Mouse (Mus musculus): ENCODE measurements around the gene Ap3d1. TPM values are rescaled to one million over a fixed set of nuclear protein-coding genes. Genes with fewer than 3 reads are reported as not detected.
A peak's percentile ranks its signal among the peaks of the same experiment; 100 is the strongest.

The Ap3d1 gene
- polyA plus RNA-seq, 1 experiment from 2014 or later = 85.1 TPM

GRCm38 (mm10) chr10:80741146-80741545 is 918 bp downstream of the Ap3d1 start:
- WGBS = 41% methylated on average over 5 of the region's 5 CpGs
- Histone ChIP-seq H3K27ac (ENCODE audit: low read depth, low read length) (no peak overlapping the region), H3K9me3 (ENCODE audit: control insufficient read depth, low read length) (no peaks in the 10 kb centered on the region), H3K36me3 (ENCODE audit: control insufficient read depth, insufficient read depth, low read length) (no peaks in the 10 kb centered on the region), H3K27me3 (ENCODE audit: control insufficient read depth, insufficient read depth, low read length) (no peaks in the 10 kb centered on the region), H3K4me3 (ENCODE audit: low read depth, low read length) (peak overlapping the region; percentile 99), H3K4me1 (replicated peaks; ENCODE audit: control insufficient read depth, insufficient read depth, low read length) (peaks cover 11% of the 10 kb centered on the region), H3K9ac (ENCODE audit: low read depth, low read length) (peak overlapping the region; percentile 96), H3K4me2 (replicated peaks; ENCODE audit: low read depth, low read length) (peak overlapping the region; percentile 95)
- ATAC-seq (ENCODE audit: low FRiP score) = no peak
- DNase-seq (ENCODE audit: low spot score) = peak; percentile 10

- Histone ChIP-seq H3K27ac (ENCODE audit: low read depth, low read length) (no peak overlapping the region), H3K27me3 (ENCODE audit: control insufficient read depth, insufficient read depth, low read length) (no peaks in the 10 kb centered on the region), H3K4me2 (replicated peaks; ENCODE audit: low read depth, low read length) (no peak overlapping the region), H3K4me3 (ENCODE audit: low read depth, low read length) (no peak overlapping the region), H3K9me3 (ENCODE audit: control insufficient read depth, low read length) (no peaks in the 10 kb centered on the region), H3K36me3 (ENCODE audit: control insufficient read depth, insufficient read depth, low read length) (no peaks in the 10 kb centered on the region), H3K9ac (ENCODE audit: low read depth, low read length) (no peak overlapping the region), H3K4me1 (replicated peaks; ENCODE audit: control insufficient read depth, insufficient read depth, low read length) (peaks cover 11% of the 10 kb centered on the region)
- DNase-seq (ENCODE audit: low spot score) = no peak
- WGBS = 79% methylated on average over 1 of the region's 1 CpGs
- no peak for ATAC-seq (ENCODE audit: low FRiP score)
These were observed 3.4 kb downstream of the Ap3d1 start for GRCm38 (mm10) chr10:80738657-80739056.

GRCm38 (mm10) chr10:80736731-80737130 is 5.3 kb downstream of the Ap3d1 start:
- Histone ChIP-seq H3K36me3 (ENCODE audit: control insufficient read depth, insufficient read depth, low read length) (peaks cover 4% of the 10 kb centered on the region; the same call in 1 of the 2 replicates), H3K9ac (ENCODE audit: low read depth, low read length) (no peak overlapping the region), H3K4me3 (ENCODE audit: low read depth, low read length) (no peak overlapping the region), H3K9me3 (ENCODE audit: control insufficient read depth, low read length) (no peaks in the 10 kb centered on the region), H3K27ac (ENCODE audit: low read depth, low read length) (no peak overlapping the region), H3K27me3 (ENCODE audit: control insufficient read depth, insufficient read depth, low read length) (no peaks in the 10 kb centered on the region), H3K4me1 (replicated peaks; ENCODE audit: control insufficient read depth, insufficient read depth, low read length) (peaks cover 11% of the 10 kb centered on the region), H3K4me2 (replicated peaks; ENCODE audit: low read depth, low read length) (no peak overlapping the region)
- DNase-seq (ENCODE audit: low spot score) (no peak), ATAC-seq (ENCODE audit: low FRiP score) (no peak)
- WGBS = 83% methylated on average over 5 of the region's 5 CpGs

- Histone ChIP-seq H3K9me3 (ENCODE audit: control insufficient read depth, low read length) (no peaks in the 10 kb centered on the region), H3K4me1 (replicated peaks; ENCODE audit: control insufficient read depth, insufficient read depth, low read length) (no peaks in the 10 kb centered on the region), H3K27me3 (ENCODE audit: control insufficient read depth, insufficient read depth, low read length) (no peaks in the 10 kb centered on the region), H3K4me2 (replicated peaks; ENCODE audit: low read depth, low read length) (no peak overlapping the region), H3K4me3 (ENCODE audit: low read depth, low read length) (no peak overlapping the region), H3K9ac (ENCODE audit: low read depth, low read length) (no peak overlapping the region), H3K27ac (ENCODE audit: low read depth, low read length) (no peak overlapping the region), H3K36me3 (ENCODE audit: control insufficient read depth, insufficient read depth, low read length) (peaks cover 14% of the 10 kb centered on the region)
- DNase-seq (ENCODE audit: low spot score) = no peak
- WGBS = 94% methylated on average over 6 of the region's 6 CpGs
- ATAC-seq (ENCODE audit: low FRiP score) = no peak
These were observed 9.4 kb downstream of the Ap3d1 start for GRCm38 (mm10) chr10:80732611-80733101.

GRCm38 (mm10) chr10:80727369-80728127 is 14.5 kb downstream of the Ap3d1 start:
- H3K36me3 ChIP-seq (ENCODE audit: control insufficient read depth, insufficient read depth, low read length) = peaks cover 34% of the 10 kb centered on the region
- no peak overlapping the region for H3K27ac ChIP-seq (ENCODE audit: low read depth, low read length)
- no peaks in the 10 kb centered on the region for H3K27me3 ChIP-seq (ENCODE audit: control insufficient read depth, insufficient read depth, low read length)
- no peak overlapping the region for H3K9ac ChIP-seq (ENCODE audit: low read depth, low read length)
- ATAC-seq (ENCODE audit: low FRiP score) (no peak), DNase-seq (ENCODE audit: low spot score) (no peak)
- no peak overlapping the region for H3K4me3 ChIP-seq (ENCODE audit: low read depth, low read length)
- H3K9me3 ChIP-seq (ENCODE audit: control insufficient read depth, low read length) = no peaks in the 10 kb centered on the region
- no peaks in the 10 kb centered on the region for H3K4me1 ChIP-seq (replicated peaks; ENCODE audit: control insufficient read depth, insufficient read depth, low read length)
- no peak overlapping the region for H3K4me2 ChIP-seq (replicated peaks; ENCODE audit: low read depth, low read length)
- WGBS = 89% methylated on average over 5 of the region's 5 CpGs

GRCm38 (mm10) chr10:80717281-80717680 is 24.8 kb downstream of the Ap3d1 start:
- no peak overlapping the region for H3K27ac ChIP-seq (ENCODE audit: low read depth, low read length)
- no peaks in the 10 kb centered on the region for H3K9me3 ChIP-seq (ENCODE audit: control insufficient read depth, low read length)
- no peak for ATAC-seq (ENCODE audit: low FRiP score)
- WGBS = 93% methylated on average over 1 of the region's 1 CpGs
- H3K9ac ChIP-seq (ENCODE audit: low read depth, low read length) = no peak overlapping the region
- H3K4me3 ChIP-seq (ENCODE audit: low read depth, low read length) = no peak overlapping the region
- no peak overlapping the region for H3K4me2 ChIP-seq (replicated peaks; ENCODE audit: low read depth, low read length)
- DNase-seq (ENCODE audit: low spot score) = no peak
- no peaks in the 10 kb centered on the region for H3K4me1 ChIP-seq (replicated peaks; ENCODE audit: control insufficient read depth, insufficient read depth, low read length)
- peaks cover 43% of the 10 kb centered on the region for H3K36me3 ChIP-seq (ENCODE audit: control insufficient read depth, insufficient read depth, low read length)
- no peaks in the 10 kb centered on the region for H3K27me3 ChIP-seq (ENCODE audit: control insufficient read depth, insufficient read depth, low read length)

GRCm38 (mm10) chr10:80710834-80711233 is 31.2 kb downstream of the Ap3d1 start:
- Histone ChIP-seq H3K4me3 (ENCODE audit: low read depth, low read length) (no peak overlapping the region), H3K36me3 (ENCODE audit: control insufficient read depth, insufficient read depth, low read length) (peaks cover 24% of the 10 kb centered on the region), H3K4me1 (replicated peaks; ENCODE audit: control insufficient read depth, insufficient read depth, low read length) (no peaks in the 10 kb centered on the region), H3K27ac (ENCODE audit: low read depth, low read length) (no peak overlapping the region), H3K27me3 (ENCODE audit: control insufficient read depth, insufficient read depth, low read length) (no peaks in the 10 kb centered on the region), H3K4me2 (replicated peaks; ENCODE audit: low read depth, low read length) (no peak overlapping the region), H3K9ac (ENCODE audit: low read depth, low read length) (no peak overlapping the region), H3K9me3 (ENCODE audit: control insufficient read depth, low read length) (no peaks in the 10 kb centered on the region)
- 87% methylated on average over 3 of the region's 3 CpGs for WGBS
- DNase-seq (ENCODE audit: low spot score) (no peak), ATAC-seq (ENCODE audit: low FRiP score) (no peak)

GRCm38 (mm10) chr10:80705479-80705878 is 36.6 kb downstream of the Ap3d1 start:
- Histone ChIP-seq H3K9me3 (ENCODE audit: control insufficient read depth, low read length) (no peaks in the 10 kb centered on the region), H3K27ac (ENCODE audit: low read depth, low read length) (no peak overlapping the region), H3K4me2 (replicated peaks; ENCODE audit: low read depth, low read length) (no peak overlapping the region), H3K9ac (ENCODE audit: low read depth, low read length) (no peak overlapping the region), H3K4me3 (ENCODE audit: low read depth, low read length) (no peak overlapping the region), H3K36me3 (ENCODE audit: control insufficient read depth, insufficient read depth, low read length) (peaks cover 9% of the 10 kb centered on the region), H3K27me3 (ENCODE audit: control insufficient read depth, insufficient read depth, low read length) (no peaks in the 10 kb centered on the region), H3K4me1 (replicated peaks; ENCODE audit: control insufficient read depth, insufficient read depth, low read length) (peaks cover 5% of the 10 kb centered on the region)
- ATAC-seq (ENCODE audit: low FRiP score) = no peak
- DNase-seq (ENCODE audit: low spot score) = no peak
- WGBS = 89% methylated on average over 3 of the region's 3 CpGs

GRCm38 (mm10) chr10:80705033-80705432 is 37.0 kb downstream of the Ap3d1 start:
- no peaks in the 10 kb centered on the region for H3K27me3 ChIP-seq (ENCODE audit: control insufficient read depth, insufficient read depth, low read length)
- H3K4me1 ChIP-seq (replicated peaks; ENCODE audit: control insufficient read depth, insufficient read depth, low read length) = peaks cover 5% of the 10 kb centered on the region
- H3K4me3 ChIP-seq (ENCODE audit: low read depth, low read length) = no peak overlapping the region
- peaks cover 7% of the 10 kb centered on the region for H3K36me3 ChIP-seq (ENCODE audit: control insufficient read depth, insufficient read depth, low read length)
- no peaks in the 10 kb centered on the region for H3K9me3 ChIP-seq (ENCODE audit: control insufficient read depth, low read length)
- no peak overlapping the region for H3K27ac ChIP-seq (ENCODE audit: low read depth, low read length)
- no peak for ATAC-seq (ENCODE audit: low FRiP score)
- H3K9ac ChIP-seq (ENCODE audit: low read depth, low read length) = no peak overlapping the region
- WGBS = 73% methylated on average over 3 of the region's 3 CpGs
- no peak overlapping the region for H3K4me2 ChIP-seq (replicated peaks; ENCODE audit: low read depth, low read length)
- DNase-seq (ENCODE audit: low spot score) = no peak

All from hindbrain, embryonic 11.5 days (tissue).